Mouse (Mus musculus) limb, embryonic 13.5 days (tissue): ENCODE measurements around the gene Zfand3. TPM values are rescaled to one million over a fixed set of nuclear protein-coding genes. Genes with fewer than 3 reads are reported as not detected.

Experiments
- ATAC-seq: fragments of 200-750 bp; cut with Nextera tagmentation; 2 replicates; pipeline ENCODE4 v1.8.0; 2017; ENCODE audit warnings: low read depth, moderate number of reproducible peaks, moderate TSS enrichment; ENCODE audit not compliant: low FRiP score
- H3K27ac ChIP-seq: fragments of 300-500 bp; sonication (generic); 2 replicates; pipeline ENCODE4 v1.5.1; 2015; ENCODE audit warnings: inconsistent platforms, mild to moderate bottlenecking, moderate library complexity
- H3K27me3 ChIP-seq: fragments of 300-500 bp; sonication (generic); 2 replicates; pipeline ENCODE4 v1.6.1; 2015; ENCODE audit warnings: mild to moderate bottlenecking, inconsistent platforms
- H3K36me3 ChIP-seq: fragments of 300-500 bp; sonication (generic); 2 replicates; pipeline ENCODE4 v1.6.1; 2015; ENCODE audit warnings: inconsistent platforms, mild to moderate bottlenecking, moderate library complexity
- H3K4me1 ChIP-seq: fragments of 300-500 bp; sonication (generic); 2 replicates; pipeline ENCODE4 v1.6.1; 2015; ENCODE audit warnings: inconsistent platforms
- H3K4me2 ChIP-seq: fragments of 300-500 bp; sonication (generic); replicated peaks from 2 replicates; pipeline ENCODE4 v1.6.1; 2015; ENCODE audit warnings: inconsistent platforms, mild to moderate bottlenecking, moderate library complexity
- H3K4me3 ChIP-seq: fragments of 300-500 bp; sonication (generic); 2 replicates; pipeline ENCODE4 v1.5.1; 2015; ENCODE audit warnings: moderate library complexity, mild to moderate bottlenecking, inconsistent platforms
- H3K9ac ChIP-seq: fragments of 300-500 bp; sonication (generic); 2 replicates; pipeline ENCODE4 v1.6.1; 2015; ENCODE audit warnings: mild to moderate bottlenecking, inconsistent platforms
- H3K9me3 ChIP-seq: fragments of 300-500 bp; sonication (generic); 2 replicates; pipeline ENCODE4 v1.6.1; 2016; ENCODE audit warnings: inconsistent platforms
- WGBS: fragments of 180-500 bp; shearing (Covaris S2); methylation state at CpG from one replicate; pipeline ENCODE4 v1.1.7; 2015; 5-methylcytosine and 5-hydroxymethylcytosine counted together
- polyA plus RNA-seq: library from polyadenylated mRNA; unstranded; fragments of >200 nt; fragmentation: Nextera tagmentation; extraction: Ambion mirVana; gene quantifications from 2 replicates; pipeline ENCODE4 v1.2.1, GENCODE M21; 2015

Gene Zfand3
- polyA plus RNA-seq, 1 experiment from 2014 or later = 63.0 TPM

DNA sequence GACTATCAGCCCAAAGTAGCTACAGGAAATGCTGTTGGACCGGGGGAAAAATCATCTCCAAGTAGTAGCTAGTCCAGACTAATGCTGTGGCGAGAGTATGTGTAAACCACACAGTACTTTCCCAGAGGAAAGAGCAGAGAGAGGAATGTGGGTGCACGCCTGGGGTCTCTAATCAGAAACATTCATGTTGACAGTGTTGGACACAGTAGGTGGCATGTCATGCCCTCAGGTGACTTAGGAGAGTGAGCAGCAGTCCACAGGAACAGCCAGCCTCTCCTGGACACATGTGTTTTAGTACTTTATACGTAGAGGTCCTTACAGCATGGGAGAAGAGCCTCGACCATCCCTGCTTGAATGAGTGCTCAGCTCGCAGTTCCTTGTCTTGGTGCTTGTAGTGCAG lies 159.3 kb downstream of the Zfand3 start:
- H3K4me2 ChIP-seq = no peak overlapping the region
- 58% methylated on average over 6 of the region's 6 CpGs for WGBS
- no peak overlapping the region for H3K27ac ChIP-seq

DNA sequence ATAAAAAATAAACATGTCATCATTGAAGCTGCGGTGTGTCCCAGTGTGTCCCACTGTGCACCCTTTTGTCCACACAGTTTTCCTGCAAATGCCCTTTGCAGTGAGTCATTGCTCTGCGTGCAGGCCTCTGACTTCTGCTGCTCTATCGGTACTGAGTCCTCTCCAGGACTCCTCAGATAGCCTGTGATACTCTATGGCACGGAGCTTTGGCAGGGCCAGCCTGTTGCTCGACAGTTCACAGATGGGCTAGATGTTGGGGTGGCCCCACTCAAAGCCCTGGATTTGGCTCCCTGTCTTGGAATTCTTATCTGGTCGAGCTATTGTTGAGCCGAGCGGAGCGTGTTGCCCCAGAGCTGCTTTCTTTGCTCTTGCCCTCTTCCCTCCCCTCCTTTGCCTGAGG lies 160.3 kb downstream of the Zfand3 start:
- H3K9me3 ChIP-seq = no peaks in the 10 kb centered on the region
- H3K36me3 ChIP-seq = peaks cover 5% of the 10 kb centered on the region; the same call in 1 of the 2 replicates
- H3K27ac ChIP-seq = no peak overlapping the region
- no peak overlapping the region for H3K4me2 ChIP-seq
- WGBS = 90% methylated on average over 9 of the region's 9 CpGs
- no peak overlapping the region for H3K9ac ChIP-seq
- H3K27me3 ChIP-seq = no peaks in the 10 kb centered on the region
- H3K4me1 ChIP-seq = peaks cover 19% of the 10 kb centered on the region
- no peak overlapping the region for H3K4me3 ChIP-seq
- ATAC-seq = no peak

More for the DNA sequence above, 159.3 kb downstream of the Zfand3 start:
- H3K9me3 ChIP-seq = no peaks in the 10 kb centered on the region
- H3K36me3 ChIP-seq = peaks cover 5% of the 10 kb centered on the region; the same call in 1 of the 2 replicates
- H3K4me3 ChIP-seq = no peak overlapping the region
- no peak overlapping the region for H3K9ac ChIP-seq
- H3K27me3 ChIP-seq = no peaks in the 10 kb centered on the region
- H3K4me1 ChIP-seq = peaks cover 19% of the 10 kb centered on the region
- ATAC-seq = no peak

DNA sequence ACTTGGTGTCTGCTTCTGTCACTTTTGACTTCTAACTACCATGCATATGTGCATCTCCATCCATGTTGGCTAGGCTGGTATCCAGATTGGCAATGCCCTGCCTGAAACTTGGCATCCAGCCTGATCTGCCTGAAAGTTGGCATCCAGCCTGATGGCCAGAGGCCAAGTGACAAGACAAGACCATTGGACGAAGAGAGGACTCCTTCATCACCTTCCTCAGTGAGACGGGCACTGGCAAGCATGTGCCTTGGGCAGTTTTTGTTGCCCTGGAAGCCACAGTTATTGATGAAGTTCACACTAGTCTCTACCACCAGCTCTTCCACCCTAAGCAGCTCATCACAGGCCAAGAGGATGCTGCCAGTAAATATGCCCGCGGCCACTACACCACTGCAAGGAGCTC lies 172.9 kb downstream of the Zfand3 start:
- Histone ChIP-seq H3K27me3 (no peaks in the 10 kb centered on the region), H3K9ac (no peak overlapping the region), H3K4me2 (no peak overlapping the region), H3K9me3 (no peaks in the 10 kb centered on the region), H3K36me3 (peaks cover 11% of the 10 kb centered on the region), H3K4me3 (no peak overlapping the region), H3K27ac (no peak overlapping the region), H3K4me1 (no peaks in the 10 kb centered on the region)
- 94% methylated on average over 4 of the region's 4 CpGs for WGBS
- no peak for ATAC-seq

DNA sequence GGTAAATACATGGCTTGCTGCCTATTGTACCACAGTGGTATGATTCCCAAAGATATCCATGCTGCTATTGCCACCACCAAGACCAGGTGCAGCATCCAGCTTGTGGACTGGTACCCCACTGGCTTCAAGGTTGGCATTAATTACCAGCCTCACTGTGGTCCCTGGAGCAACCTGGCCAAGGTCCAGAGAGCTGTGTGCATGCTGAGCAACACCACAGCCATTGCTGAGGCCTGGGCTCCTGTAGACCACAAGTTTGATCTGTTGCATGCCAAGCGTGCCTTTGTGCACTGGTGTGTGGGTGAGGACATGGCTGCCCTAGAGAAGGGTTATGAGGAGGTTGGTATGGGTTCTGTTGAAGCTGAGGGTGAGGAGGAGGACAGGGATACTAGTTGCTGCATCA lies 173.9 kb downstream of the Zfand3 start:
- H3K4me3 ChIP-seq = no peak overlapping the region
- H3K4me2 ChIP-seq = no peak overlapping the region
- H3K9ac ChIP-seq = no peak overlapping the region
- peaks cover 11% of the 10 kb centered on the region for H3K36me3 ChIP-seq
- 82% methylated on average over 1 of the region's 1 CpGs for WGBS
- H3K27me3 ChIP-seq = no peaks in the 10 kb centered on the region
- no peaks in the 10 kb centered on the region for H3K4me1 ChIP-seq
- ATAC-seq = no peak
- no peaks in the 10 kb centered on the region for H3K9me3 ChIP-seq
- H3K27ac ChIP-seq = no peak overlapping the region

DNA sequence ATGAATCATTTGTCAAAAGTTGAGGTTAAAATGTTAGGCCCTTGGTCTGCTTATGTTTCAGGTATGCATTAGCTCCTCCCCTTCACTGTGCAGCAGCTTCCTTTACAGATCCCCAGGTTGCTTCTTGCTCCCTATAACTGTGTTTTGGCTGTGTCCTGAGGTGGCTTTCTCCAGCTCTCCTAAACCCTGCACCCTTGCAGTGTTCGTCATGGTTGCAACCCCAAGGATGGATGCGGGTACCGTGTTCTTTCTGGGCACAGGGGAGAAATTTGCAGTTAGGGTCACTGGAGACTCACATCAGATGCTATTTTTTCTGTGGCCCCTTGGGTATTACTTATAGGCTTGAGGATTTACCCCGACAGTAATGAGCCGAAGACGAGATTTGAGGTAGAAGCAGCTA lies 175.7 kb downstream of the Zfand3 start:
- H3K27ac ChIP-seq = no peak overlapping the region
- H3K9ac ChIP-seq = no peak overlapping the region
- no peak overlapping the region for H3K4me3 ChIP-seq
- 87% methylated on average over 6 of the region's 6 CpGs for WGBS
- no peaks in the 10 kb centered on the region for H3K27me3 ChIP-seq
- peaks cover 15% of the 10 kb centered on the region for H3K36me3 ChIP-seq
- H3K9me3 ChIP-seq = no peaks in the 10 kb centered on the region
- H3K4me1 ChIP-seq = no peaks in the 10 kb centered on the region
- no peak for ATAC-seq
- H3K4me2 ChIP-seq = no peak overlapping the region

DNA sequence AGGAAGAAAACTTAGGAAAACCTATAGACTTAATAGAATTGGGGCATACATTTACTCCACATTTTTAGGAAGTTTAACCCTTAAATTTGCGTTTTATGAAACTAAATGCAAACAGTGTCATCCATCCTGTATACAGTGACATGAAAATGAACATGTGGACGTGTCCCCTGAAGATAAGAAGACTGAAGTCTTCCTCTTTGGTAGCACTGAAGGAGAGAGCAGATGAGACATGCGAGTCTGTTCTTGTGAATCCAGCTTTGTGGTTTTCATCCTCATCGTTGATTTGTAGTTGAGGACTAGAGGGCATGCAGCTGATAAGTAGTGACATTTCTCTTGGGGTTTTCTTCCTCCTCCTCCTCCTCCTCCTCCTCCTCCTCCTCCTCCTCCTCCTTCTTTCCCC lies 177.0 kb downstream of the Zfand3 start:
- ATAC-seq = no peak
- Histone ChIP-seq H3K4me2 (no peak overlapping the region), H3K9me3 (no peaks in the 10 kb centered on the region), H3K27ac (no peak overlapping the region), H3K27me3 (no peaks in the 10 kb centered on the region), H3K36me3 (peaks cover 15% of the 10 kb centered on the region), H3K4me1 (no peaks in the 10 kb centered on the region), H3K4me3 (no peak overlapping the region), H3K9ac (no peak overlapping the region)
- 88% methylated on average over 4 of the region's 4 CpGs for WGBS

DNA sequence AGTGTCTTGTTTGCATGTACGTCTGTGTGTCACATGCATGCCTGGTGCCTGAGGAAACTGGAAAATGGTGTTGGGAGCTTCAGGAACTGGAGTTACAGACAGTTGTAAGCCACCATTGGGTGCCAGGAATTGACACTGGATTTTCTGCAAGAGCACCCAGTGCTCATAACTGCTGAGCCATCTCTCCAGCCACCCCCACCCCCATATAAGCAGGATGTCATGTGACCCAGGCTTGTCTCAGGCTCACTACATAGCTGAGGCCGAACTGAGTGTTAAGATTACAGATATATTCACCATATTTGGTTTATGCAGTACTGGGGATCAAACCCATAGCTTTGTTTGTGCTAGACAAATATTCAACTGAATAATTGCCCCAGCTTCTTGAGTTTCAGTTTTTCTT lies 177.5 kb downstream of the Zfand3 start:
- no peak overlapping the region for H3K4me3 ChIP-seq
- H3K4me1 ChIP-seq = peaks cover 2% of the 10 kb centered on the region
- 86% methylated on average over 2 of the region's 2 CpGs for WGBS
- H3K4me2 ChIP-seq = no peak overlapping the region
- H3K36me3 ChIP-seq = peaks cover 15% of the 10 kb centered on the region
- H3K9ac ChIP-seq = no peak overlapping the region
- H3K9me3 ChIP-seq = no peaks in the 10 kb centered on the region
- no peak overlapping the region for H3K27ac ChIP-seq
- no peak for ATAC-seq
- H3K27me3 ChIP-seq = no peaks in the 10 kb centered on the region

DNA sequence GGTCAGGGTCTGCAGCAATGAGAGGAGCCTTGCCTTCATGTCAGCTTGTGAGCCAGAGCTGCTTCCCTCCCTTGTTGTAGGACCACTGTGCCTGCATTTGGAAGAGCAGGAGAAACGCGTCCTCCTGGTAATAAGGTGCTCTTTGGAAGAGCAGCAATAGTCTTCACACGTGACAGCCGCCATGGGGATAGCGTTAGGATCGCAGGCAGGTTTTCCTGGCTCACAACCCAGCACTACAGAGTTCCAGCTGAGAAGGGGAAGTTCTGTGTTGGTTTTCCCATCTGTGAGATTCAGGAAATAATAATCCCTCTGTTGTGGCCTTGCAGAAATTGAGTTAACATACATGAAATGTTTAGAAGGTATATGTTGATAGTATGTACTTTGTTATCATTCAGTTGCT lies 179.0 kb downstream of the Zfand3 start:
- H3K9me3 ChIP-seq = no peaks in the 10 kb centered on the region
- H3K27ac ChIP-seq = no peak overlapping the region
- peaks cover 17% of the 10 kb centered on the region for H3K4me1 ChIP-seq
- no peak overlapping the region for H3K4me2 ChIP-seq
- WGBS = 83% methylated on average over 6 of the region's 6 CpGs
- H3K27me3 ChIP-seq = no peaks in the 10 kb centered on the region
- H3K4me3 ChIP-seq = no peak overlapping the region
- H3K9ac ChIP-seq = no peak overlapping the region
- no peak for ATAC-seq
- H3K36me3 ChIP-seq = peaks cover 3% of the 10 kb centered on the region; the same call in 1 of the 2 replicates

DNA sequence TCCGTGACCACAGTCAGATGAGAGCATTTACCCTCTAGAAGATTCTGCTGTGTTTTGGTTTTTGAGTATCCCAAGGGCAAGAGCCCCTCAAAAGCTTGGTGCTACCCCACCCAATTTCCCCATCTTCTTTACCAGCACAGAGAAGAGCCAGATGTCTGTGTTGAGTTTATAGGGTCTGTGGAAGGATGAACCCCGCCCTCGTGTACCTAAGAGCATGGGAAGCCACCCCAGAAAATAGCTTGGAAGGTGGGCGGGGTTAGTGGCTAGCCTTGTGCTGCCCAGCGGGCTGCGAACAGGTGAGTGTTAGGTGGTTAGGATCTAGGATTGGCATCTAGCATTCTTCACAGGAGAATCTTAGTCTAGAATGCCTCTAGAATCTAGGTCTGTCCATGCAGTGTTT lies 182.6 kb downstream of the Zfand3 start:
- no peak overlapping the region for H3K9ac ChIP-seq
- WGBS = 79% methylated on average over 6 of the region's 6 CpGs
- no peak overlapping the region for H3K27ac ChIP-seq
- no peak overlapping the region for H3K4me2 ChIP-seq
- H3K4me1 ChIP-seq = peaks cover 49% of the 10 kb centered on the region
- H3K36me3 ChIP-seq = peaks cover 3% of the 10 kb centered on the region; the same call in 1 of the 2 replicates
- H3K27me3 ChIP-seq = no peaks in the 10 kb centered on the region
- no peak overlapping the region for H3K4me3 ChIP-seq
- no peak for ATAC-seq
- no peaks in the 10 kb centered on the region for H3K9me3 ChIP-seq

DNA sequence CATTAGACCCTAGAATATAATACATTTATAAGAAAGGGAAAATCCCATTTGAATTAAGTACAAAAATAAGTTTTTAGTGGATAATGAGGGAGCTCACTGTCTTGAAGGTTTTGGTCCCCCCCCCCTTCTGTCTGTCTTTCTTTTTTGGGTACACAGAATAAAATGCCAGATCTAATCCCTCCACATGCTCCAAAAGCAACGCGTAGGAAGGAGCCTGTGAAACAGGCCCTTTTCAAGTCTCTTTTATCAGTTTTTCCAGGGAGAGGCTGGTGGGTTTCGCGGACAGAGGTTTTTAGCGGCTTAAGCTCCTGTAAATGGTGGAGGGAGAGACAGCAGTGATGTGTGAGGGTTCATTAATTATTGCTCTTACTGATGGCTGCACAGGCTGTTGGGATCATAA lies 183.0 kb downstream of the Zfand3 start:
- Histone ChIP-seq H3K9me3 (no peaks in the 10 kb centered on the region), H3K4me3 (no peak overlapping the region), H3K4me2 (no peak overlapping the region), H3K4me1 (peaks cover 49% of the 10 kb centered on the region), H3K36me3 (peaks cover 7% of the 10 kb centered on the region), H3K27me3 (no peaks in the 10 kb centered on the region), H3K9ac (peak overlapping the region; percentile 36; the same call in 1 of the 2 replicates), H3K27ac (no peak overlapping the region)
- WGBS = 40% methylated on average over 5 of the region's 5 CpGs
- no peak for ATAC-seq

DNA sequence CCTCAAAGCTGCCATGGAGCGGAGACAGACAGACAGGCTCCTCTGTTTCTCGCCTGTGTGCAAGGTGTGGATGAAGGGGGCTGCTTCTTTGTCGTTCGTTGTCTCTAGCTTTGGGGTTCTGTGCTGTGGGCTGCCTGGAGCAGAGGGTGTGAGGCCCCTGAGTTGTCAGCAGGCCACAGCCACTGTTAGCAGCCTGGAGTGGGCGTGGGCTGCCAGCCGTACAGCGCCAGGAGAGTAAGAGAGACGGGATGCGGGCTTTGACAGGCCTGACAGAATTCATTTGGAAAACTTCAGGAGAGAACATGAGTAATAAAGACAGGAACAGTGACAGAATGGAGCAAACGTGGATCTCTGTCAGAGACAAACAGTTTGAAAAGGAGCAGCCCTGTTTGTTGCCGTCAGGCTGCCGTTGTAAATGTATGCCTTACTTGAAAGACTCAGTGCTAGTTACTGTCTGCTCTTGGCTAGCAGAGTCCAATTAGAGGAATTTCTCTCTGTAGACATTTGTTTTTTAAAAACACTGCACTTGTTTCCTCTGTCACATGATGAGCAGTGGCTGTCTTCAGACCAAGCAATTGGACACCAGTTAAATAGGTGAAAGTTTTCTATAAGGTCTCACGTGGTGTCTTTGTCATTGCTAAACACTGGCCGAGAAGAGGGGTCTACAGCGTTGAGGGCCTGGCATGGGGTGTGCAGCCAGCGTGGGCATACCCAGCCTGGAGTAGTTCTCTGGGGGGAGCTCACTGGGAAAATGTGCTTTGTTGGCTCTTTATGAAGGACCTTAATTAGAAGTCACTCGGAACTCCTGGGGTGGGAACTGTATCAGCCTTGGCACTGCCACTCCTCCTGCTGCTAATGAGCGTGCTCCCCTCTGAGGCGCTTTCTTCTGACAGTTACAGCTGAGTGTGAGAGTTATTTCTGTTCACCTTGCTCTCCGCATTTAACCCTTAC lies 183.8 kb downstream of the Zfand3 start:
- no peak overlapping the region for H3K27ac ChIP-seq

DNA sequence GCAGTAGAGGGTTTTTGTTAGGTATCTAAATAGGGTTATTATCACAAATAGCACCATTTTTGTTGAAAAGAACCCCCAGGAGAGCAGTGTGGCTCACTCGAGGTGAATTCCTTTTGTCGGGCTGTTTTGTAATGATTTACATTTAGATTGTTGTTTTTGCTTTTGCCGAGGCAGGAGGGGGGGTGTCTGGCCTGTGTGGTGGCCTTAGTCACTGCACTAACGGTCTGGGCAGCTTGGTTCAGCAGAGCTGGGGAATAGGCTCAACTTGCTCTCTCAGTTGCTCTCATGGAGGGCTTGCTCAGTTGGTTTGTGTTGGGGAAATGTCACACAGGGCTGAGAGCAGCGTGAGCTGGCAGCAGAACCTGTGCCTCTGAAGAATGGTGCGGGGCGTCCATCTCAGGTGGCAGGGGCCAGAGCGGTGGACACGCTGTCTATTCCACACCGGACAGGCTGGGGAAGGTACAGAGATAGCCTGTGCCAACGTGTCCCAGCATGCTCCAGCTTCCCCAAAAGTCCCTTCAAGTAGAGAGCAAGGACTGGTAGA lies 186.6 kb downstream of the Zfand3 start:
- peaks cover 30% of the 10 kb centered on the region for H3K36me3 ChIP-seq
- no peak overlapping the region for H3K4me3 ChIP-seq
- no peaks in the 10 kb centered on the region for H3K9me3 ChIP-seq
- no peaks in the 10 kb centered on the region for H3K27me3 ChIP-seq
- H3K4me1 ChIP-seq = peaks cover 74% of the 10 kb centered on the region
- no peak for ATAC-seq
- no peak overlapping the region for H3K27ac ChIP-seq
- 74% methylated on average over 11 of the region's 11 CpGs for WGBS
- no peak overlapping the region for H3K4me2 ChIP-seq
- H3K9ac ChIP-seq = no peak overlapping the region

More for the DNA sequence above, 183.8 kb downstream of the Zfand3 start:
- H3K4me2 ChIP-seq = peak overlapping the region; percentile 27
- H3K4me3 ChIP-seq = no peak overlapping the region
- H3K36me3 ChIP-seq = peaks cover 14% of the 10 kb centered on the region
- H3K9me3 ChIP-seq = no peaks in the 10 kb centered on the region
- no peaks in the 10 kb centered on the region for H3K27me3 ChIP-seq
- WGBS = 19% methylated on average over 20 of the region's 20 CpGs
- H3K9ac ChIP-seq = peak overlapping the region; percentile 36
- H3K4me1 ChIP-seq = peaks cover 53% of the 10 kb centered on the region
- ATAC-seq = peak; percentile 59; the same call in 1 of the 2 replicates
